Mouse (Mus musculus) lung, postnatal 0 days (tissue): Measurements from ENCODE around the gene Polr3b.

ENCODE experiments used
- CTCF ChIP-seq: IDR thresholded peaks from 2 replicates; pipeline ENCODE4 v1.5.1; 2016; ENCODE audit warnings: antibody characterized with exemption, mild to moderate bottlenecking
- EP300 ChIP-seq: IDR thresholded peaks from 2 replicates; pipeline ENCODE4 v1.6.1; 2016; ENCODE audit warnings: antibody characterized with exemption, mild to moderate bottlenecking, control low read depth

- TF ChIP-seq CTCF, result no peak
- no peak for TF ChIP-seq EP300
These were observed 16.3 kb downstream of the Polr3b start for GRCm38 (mm10) chr10:84638382-84638781.
